Comparison of ENCODE assay signal across 20 mouse cellular contexts in the genomic region with DNA sequence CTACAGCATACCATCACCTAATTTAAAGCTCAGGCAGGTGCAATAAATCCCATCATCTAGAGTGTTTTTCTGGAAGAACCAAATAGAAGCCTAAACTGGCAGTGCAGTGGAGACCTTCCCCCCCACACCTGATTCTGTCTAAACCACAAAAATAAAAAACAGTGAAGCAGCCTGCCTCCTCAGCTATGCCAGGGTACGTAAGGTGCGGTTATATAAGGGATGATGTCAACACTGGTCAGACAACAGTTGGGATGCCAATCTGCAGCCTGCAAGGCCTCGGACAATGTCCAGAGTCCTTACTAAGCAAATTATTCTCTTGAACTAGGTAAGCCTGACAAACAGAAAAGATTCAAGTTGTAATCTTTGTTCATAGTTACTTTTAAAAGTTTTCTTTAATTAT. TPM values are rescaled to one million over a fixed set of nuclear protein-coding genes. Genes with fewer than 3 reads are reported as not detected.
DNase-seq lines count a peak whose midpoint lies in the region; ATAC-seq and TF ChIP-seq lines count a peak whose summit lies in the region.
"Had no signal": no experiment of that assay in that cellular context is flagged by ENCODE, and none has a peak within 500 bp of the region (broad histone marks: within the 10 kb centered on the region; RNA-seq: fewer than 3 reads in every experiment).

No protein-coding gene starts in this region.

- ATAC-seq in granulocyte monocyte progenitor cell, adult 5-6 weeks (replicated peaks; ENCODE audit: poor library complexity, severe bottlenecking) = no peak
- ATAC-seq: forebrain, embryonic 15.5 days; hindbrain, postnatal 0 days; intestine, postnatal 0 days; lung, postnatal 0 days; midbrain, embryonic 15.5 days had no signal

- H3K4me1 ChIP-seq in cerebellum, adult 2 months (ENCODE audit: control insufficient read depth, insufficient read depth, low read length) = peaks cover 6% of the 10 kb centered on the region; the same call in 1 of the 2 replicates
- H3K4me1 ChIP-seq: embryonic facial prominence, embryonic 10.5 days; forebrain, embryonic 15.5 days; limb, embryonic 12.5 days; liver, embryonic 15.5 days; midbrain, embryonic 15.5 days had no signal

- TF ChIP-seq POLR2A in cerebellum, adult 2 months (IDR thresholded peaks at IDR 0.05; ENCODE audit: borderline replicate concordance, insufficient read depth, low read length) = peak; percentile 8; the same call in 1 of the 2 replicates

- DNase-seq in cerebellum, adult 2 months = peak; percentile 59 to 77
- DNase-seq in cerebellum, adult 11 months = no peak
- peak; percentile 30 to 62 for DNase-seq in kidney, adult 8-10 months
- no peak for DNase-seq in kidney, postnatal 4 days
- peak; percentile 91 for DNase-seq in brain, adult 2 months (ENCODE audit: low read depth, low spot score)
- peak; percentile 39 to 51 for DNase-seq in cerebellum, postnatal 36 days
- DNase-seq: adrenal gland, postnatal 25 days; gastrocnemius, postnatal 10 days; heart, adult 11 months; heart, postnatal 10 days had no signal

- H3K4me3 ChIP-seq in cerebellum, adult 2 months (replicated peaks; ENCODE audit: insufficient read depth, low read depth, low read length) = no peak overlapping the region
- H3K4me3 ChIP-seq: embryonic facial prominence, embryonic 10.5 days; forebrain, embryonic 15.5 days; limb, embryonic 12.5 days; liver, embryonic 15.5 days; midbrain, embryonic 15.5 days had no signal

- no peak for TF ChIP-seq CTCF in cerebellum, adult 2 months (IDR thresholded peaks at IDR 0.05; ENCODE audit: borderline replicate concordance, insufficient read depth, low read depth, low read length)

- WGBS in cerebellum, adult 2 months = 12% methylated on average over 3 of the region's 3 CpGs

- peak overlapping the region; percentile 66; the same call in 1 of the 2 replicates for H3K27ac ChIP-seq in cerebellum, adult 2 months (ENCODE audit: insufficient read depth, low read length)
- H3K27ac ChIP-seq: embryonic facial prominence, embryonic 10.5 days; forebrain, embryonic 15.5 days; hindbrain, postnatal 0 days; limb, embryonic 12.5 days; liver, embryonic 15.5 days; macrophage; midbrain, embryonic 15.5 days had no signal

- H3K27me3 ChIP-seq in cerebellum, adult 2 months (ENCODE audit: control insufficient read depth, insufficient read depth, low read length) = no peaks in the 10 kb centered on the region
- H3K27me3 ChIP-seq: forebrain, embryonic 15.5 days; limb, embryonic 12.5 days; liver, embryonic 15.5 days; midbrain, embryonic 15.5 days had no signal

RNA-seq across cellular contexts. Expression of a gene that starts 53.0 kb away (rescaled TPM):
- 31.8 and 37.1 TPM in 2 replicates for polyA plus RNA-seq in cerebellum, adult 2 months (2012; rRNA removed)
- 16.4 and 37.4 TPM in 2 replicates for total RNA-seq in granulocyte monocyte progenitor cell, adult 5-6 weeks (2014; fragmentation: Nextera tagmentation)
- 18.3 and 19.9 TPM in 2 replicates for total RNA-seq in granulocyte monocyte progenitor cell, adult 5-6 weeks (2017)

RNA-seq across cellular contexts. Expression of a gene that starts 53.0 kb away (rescaled TPM):
- polyA plus RNA-seq in cerebellum, adult 2 months (2012; rRNA removed) = 676 and 721 TPM in 2 replicates
- 653 and 662 TPM in 2 replicates for total RNA-seq in granulocyte monocyte progenitor cell, adult 5-6 weeks (2014; fragmentation: Nextera tagmentation)
- 1,291 and 1,523 TPM in 2 replicates for total RNA-seq in granulocyte monocyte progenitor cell, adult 5-6 weeks (2017)

Comparison
In these comparisons a context has a peak if more than half of its experiments do, and no peak if none do; other contexts are left out.
1. DNase-seq: peak in cerebellum, adult 2 months (2 of 2), kidney, adult 8-10 months (2 of 2), brain, adult 2 months (single experiment) and cerebellum, postnatal 36 days (2 of 2); none in cerebellum, adult 11 months (single experiment) and kidney, postnatal 4 days (0 of 2).